Mouse (Mus musculus) forebrain, embryonic 14.5 days (tissue): Measurements from ENCODE around the gene Snx32. TPM values are rescaled to one million over a fixed set of nuclear protein-coding genes. Genes with fewer than 3 reads are reported as not detected.

Experiments
- ATAC-seq: fragments of 200-750 bp; cut with Nextera tagmentation; 2 replicates; pipeline ENCODE4 v1.8.0; 2017; ENCODE audit warnings: mild to moderate bottlenecking, moderate library complexity
- DNase-seq: peaks from one replicate; pipeline ENCODE4 v3.0.0-alpha.2; 2015; ENCODE audit warnings: low spot score
- H3K27ac ChIP-seq: fragments of 300-500 bp; sonication (generic); 2 replicates; pipeline ENCODE4 v1.5.1; 2014; ENCODE audit warnings: low read depth, mild to moderate bottlenecking, control low read depth, low read length, moderate library complexity
- H3K27me3 ChIP-seq: fragments of 300-500 bp; sonication (generic); replicated peaks from 2 replicates; pipeline ENCODE4 v1.6.1; 2014; ENCODE audit warnings: low read length, control low read depth, mixed read lengths; ENCODE audit not compliant: control insufficient read depth, insufficient read depth
- H3K36me3 ChIP-seq: fragments of 300-500 bp; sonication (generic); 2 replicates; pipeline ENCODE4 v1.6.1; 2014; ENCODE audit warnings: low read length, control low read depth; ENCODE audit not compliant: control insufficient read depth, insufficient read depth
- H3K4me1 ChIP-seq: fragments of 300-500 bp; sonication (generic); 2 replicates; pipeline ENCODE4 v1.6.1; 2014; ENCODE audit warnings: antibody characterized with exemption, low read length, control low read depth; ENCODE audit not compliant: control insufficient read depth, insufficient read depth
- H3K4me2 ChIP-seq: fragments of 300-500 bp; sonication (generic); 2 replicates; pipeline ENCODE4 v1.6.1; 2014; ENCODE audit warnings: mild to moderate bottlenecking, control low read depth, low read length
- H3K4me3 ChIP-seq: fragments of 300-500 bp; sonication (generic); 2 replicates; pipeline ENCODE4 v1.5.1; 2014; ENCODE audit warnings: low read depth, low read length, control low read depth
- H3K9ac ChIP-seq: fragments of 300-500 bp; sonication (generic); 2 replicates; pipeline ENCODE4 v1.6.1; 2014; ENCODE audit warnings: mild to moderate bottlenecking, low read length, control low read depth, moderate library complexity
- H3K9me3 ChIP-seq: fragments of 300-500 bp; sonication (generic); replicated peaks from 2 replicates; pipeline ENCODE4 v1.6.1; 2016; ENCODE audit warnings: low read length, control low read depth, mixed read lengths; ENCODE audit not compliant: control insufficient read depth
- WGBS: fragments of 180-500 bp; shearing (Covaris S2); extraction: QIAGEN DNeasy Blood & Tissue Kit; methylation state at CpG from one replicate; pipeline ENCODE4 v1.1.7; 2014; 5-methylcytosine and 5-hydroxymethylcytosine counted together
- polyA plus RNA-seq: library from polyadenylated mRNA; unstranded; fragments of >200 nt; fragmentation: Nextera tagmentation; extraction: Ambion mirVana; gene quantifications from 2 replicates; pipeline ENCODE4 v1.2.1, GENCODE M21; 2014

Gene Snx32
- polyA plus RNA-seq, 1 experiment from 2014 or later, result 55.3 TPM

DNA sequence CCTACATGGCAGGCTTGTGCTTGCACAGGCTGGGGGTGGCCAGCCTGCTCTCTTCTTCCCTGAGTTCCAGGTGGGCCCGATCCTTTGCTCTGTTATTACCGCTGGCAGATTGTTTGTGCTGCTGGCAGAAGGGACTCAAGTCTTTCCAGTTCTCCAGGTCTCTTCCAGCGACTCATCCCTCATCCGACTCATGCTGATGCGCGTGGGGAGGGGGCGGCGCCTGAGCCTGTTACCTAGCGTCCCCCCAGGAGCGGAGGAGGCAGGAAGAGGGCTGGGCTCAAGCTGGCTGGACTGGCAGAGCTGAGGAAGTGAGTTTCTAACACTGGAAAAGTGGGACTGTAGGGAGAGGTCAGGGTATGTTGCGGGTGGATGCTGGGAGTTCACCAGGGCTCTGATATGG is 33.7 kb upstream of the Snx32 start:
- ATAC-seq (no peak), DNase-seq (no peak)
- Histone ChIP-seq H3K27ac (no peak overlapping the region), H3K4me3 (no peak overlapping the region), H3K36me3 (no peaks in the 10 kb centered on the region), H3K4me2 (no peak overlapping the region), H3K9me3 (no peaks in the 10 kb centered on the region), H3K27me3 (no peaks in the 10 kb centered on the region), H3K4me1 (no peaks in the 10 kb centered on the region), H3K9ac (no peak overlapping the region)
- WGBS, result 53% methylated on average over 11 of the region's 11 CpGs

DNA sequence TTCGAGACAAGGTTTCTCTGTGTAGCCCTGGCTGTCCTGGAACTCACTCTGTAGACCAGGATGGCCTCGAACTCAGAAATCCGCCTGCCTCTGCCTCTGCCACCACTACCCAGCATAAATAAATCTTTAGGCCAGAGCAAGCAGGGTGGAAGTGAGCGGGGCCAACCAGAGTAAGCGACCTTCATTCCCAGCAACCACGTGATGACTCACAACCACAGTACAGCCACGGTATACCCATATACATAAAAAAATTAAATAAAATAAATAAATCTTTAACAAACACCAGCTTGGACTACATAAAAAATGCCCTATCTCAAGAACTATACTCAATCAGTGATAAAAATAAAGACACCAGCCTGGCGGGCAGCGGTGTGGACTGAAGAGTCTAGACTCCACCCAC is 33.0 kb upstream of the Snx32 start:
- no peaks in the 10 kb centered on the region for H3K36me3 ChIP-seq
- no peak overlapping the region for H3K9ac ChIP-seq
- H3K27me3 ChIP-seq, result no peaks in the 10 kb centered on the region
- WGBS, result 91% methylated on average over 9 of the region's 9 CpGs
- no peak for ATAC-seq
- no peak overlapping the region for H3K4me2 ChIP-seq
- no peaks in the 10 kb centered on the region for H3K4me1 ChIP-seq
- H3K9me3 ChIP-seq, result no peaks in the 10 kb centered on the region
- no peak overlapping the region for H3K27ac ChIP-seq
- H3K4me3 ChIP-seq, result no peak overlapping the region
- no peak for DNase-seq

DNA sequence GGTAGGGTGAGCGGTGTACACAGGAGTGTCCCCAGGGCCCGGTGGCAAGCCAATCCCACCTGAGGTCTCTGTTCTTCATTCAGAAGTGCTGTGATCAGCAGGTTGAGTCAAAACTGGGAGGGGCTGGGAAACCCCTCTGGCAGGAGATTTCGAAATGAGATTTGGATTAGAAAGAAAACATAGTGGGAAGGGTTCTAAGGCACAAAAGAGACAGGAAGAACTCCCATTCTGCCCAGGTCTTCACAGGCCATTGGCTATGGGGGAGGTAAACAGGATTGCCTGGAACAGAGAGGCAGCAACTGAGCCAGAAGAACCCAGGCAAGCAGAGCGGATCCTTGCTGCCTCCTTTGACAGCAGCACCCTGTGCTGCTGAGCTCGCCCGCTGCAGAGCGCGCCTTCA is 28.4 kb upstream of the Snx32 start:
- Histone ChIP-seq H3K27me3 (no peaks in the 10 kb centered on the region), H3K9ac (no peak overlapping the region), H3K4me3 (no peak overlapping the region), H3K4me1 (no peaks in the 10 kb centered on the region), H3K36me3 (no peaks in the 10 kb centered on the region), H3K9me3 (no peaks in the 10 kb centered on the region), H3K27ac (no peak overlapping the region), H3K4me2 (no peak overlapping the region)
- ATAC-seq (no peak), DNase-seq (no peak)
- WGBS, result 60% methylated on average over 8 of the region's 8 CpGs

DNA sequence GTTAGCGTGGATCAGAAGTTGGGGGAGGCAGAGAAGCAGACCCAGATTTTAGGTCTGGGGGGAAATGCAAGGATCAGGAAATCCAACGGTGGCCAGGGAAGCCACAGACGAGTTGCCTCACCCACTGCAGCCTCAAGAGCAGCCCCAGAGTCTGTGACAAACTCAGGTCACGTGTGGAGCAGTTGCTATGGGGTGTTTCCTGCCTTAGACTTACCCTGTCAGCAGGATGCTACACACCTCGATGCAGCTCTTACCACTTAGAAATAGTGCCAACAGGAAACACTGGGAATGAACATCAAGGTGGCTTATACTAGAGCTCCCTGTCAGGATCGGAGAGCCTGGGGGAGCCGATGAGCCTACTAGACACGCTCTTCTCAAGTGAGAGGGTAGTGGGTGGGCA is 22.2 kb upstream of the Snx32 start:
- H3K4me3 ChIP-seq, result no peak overlapping the region
- H3K4me1 ChIP-seq, result no peaks in the 10 kb centered on the region
- no peaks in the 10 kb centered on the region for H3K27me3 ChIP-seq
- no peaks in the 10 kb centered on the region for H3K9me3 ChIP-seq
- WGBS, result 79% methylated on average over 8 of the region's 8 CpGs
- DNase-seq (no peak), ATAC-seq (no peak)
- no peak overlapping the region for H3K9ac ChIP-seq
- H3K27ac ChIP-seq, result no peak overlapping the region
- H3K4me2 ChIP-seq, result no peak overlapping the region
- no peaks in the 10 kb centered on the region for H3K36me3 ChIP-seq

DNA sequence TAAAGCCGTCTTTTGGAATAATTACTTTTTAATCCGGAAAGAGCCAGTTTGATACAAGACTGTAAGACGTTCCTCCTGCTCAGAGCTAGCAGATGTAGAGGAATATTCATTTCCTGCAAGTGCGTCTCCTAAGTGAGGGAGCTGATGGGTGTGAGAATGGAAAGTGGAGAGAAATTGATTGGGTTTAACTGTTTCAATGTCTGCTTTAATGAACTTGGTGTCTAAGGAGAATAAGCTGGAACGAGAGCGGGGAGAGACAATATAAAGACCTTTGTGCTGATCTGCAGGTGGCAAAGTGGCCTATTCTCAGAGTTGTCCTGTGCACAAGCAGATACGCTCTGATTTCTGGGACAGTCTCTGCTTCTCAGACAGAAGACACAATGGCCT is 19.8 kb upstream of the Snx32 start:
- Histone ChIP-seq H3K4me3 (no peak overlapping the region), H3K9ac (no peak overlapping the region), H3K36me3 (no peaks in the 10 kb centered on the region), H3K27ac (no peak overlapping the region), H3K4me2 (no peak overlapping the region), H3K9me3 (no peaks in the 10 kb centered on the region), H3K27me3 (no peaks in the 10 kb centered on the region), H3K4me1 (no peaks in the 10 kb centered on the region)
- WGBS, result 9% methylated on average over 7 of the region's 7 CpGs
- DNase-seq (no peak), ATAC-seq (no peak)

DNA sequence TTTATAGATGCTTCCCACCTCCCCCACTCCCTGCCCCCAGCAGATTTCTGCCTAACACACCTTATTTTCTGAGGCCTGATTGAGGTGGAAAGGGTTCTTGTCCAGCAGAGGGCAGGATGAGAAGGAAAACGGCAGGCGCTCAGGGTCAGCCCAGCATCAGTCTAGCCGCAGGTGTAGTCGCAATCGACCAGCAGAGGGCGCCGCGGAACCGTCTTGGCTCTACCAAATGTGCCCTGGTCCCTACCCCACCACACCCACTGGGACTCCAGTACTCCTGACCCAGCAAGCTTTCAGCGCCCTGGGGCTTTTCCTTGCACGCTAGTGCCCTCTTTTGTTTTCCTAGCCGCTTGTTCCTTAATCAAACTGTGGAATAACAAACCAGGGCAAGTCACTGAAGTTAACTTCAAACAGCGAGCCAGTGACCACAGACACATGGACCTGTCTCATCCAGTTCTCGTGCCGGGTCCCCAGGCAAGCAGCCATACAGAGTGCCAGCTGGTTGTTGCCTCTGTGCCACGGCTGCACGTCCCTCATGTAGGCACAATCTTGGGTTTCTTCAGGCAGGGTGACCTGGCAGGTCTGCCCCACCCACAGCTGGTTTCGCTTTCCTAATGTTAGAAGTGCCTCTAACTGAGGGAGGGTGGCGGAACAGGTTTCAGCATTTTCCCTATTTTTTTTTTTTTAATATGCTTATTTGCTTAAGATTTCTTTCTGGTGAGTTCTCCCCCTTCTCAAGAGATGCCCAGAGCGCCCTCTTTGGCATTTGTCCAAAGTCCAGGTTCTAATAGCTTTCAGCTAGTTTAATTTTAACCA is 19.2 kb upstream of the Snx32 start:
- H3K27ac ChIP-seq, result no peak overlapping the region
- peak; percentile 93 for ATAC-seq
- H3K9me3 ChIP-seq, result no peaks in the 10 kb centered on the region
- H3K36me3 ChIP-seq, result no peaks in the 10 kb centered on the region
- no peaks in the 10 kb centered on the region for H3K27me3 ChIP-seq
- H3K4me1 ChIP-seq, result no peaks in the 10 kb centered on the region
- peak overlapping the region; percentile 32 for H3K4me2 ChIP-seq
- 12% methylated on average over 20 of the region's 20 CpGs for WGBS
- no peak overlapping the region for H3K9ac ChIP-seq
- DNase-seq, result peak; percentile 88
- no peak overlapping the region for H3K4me3 ChIP-seq

DNA sequence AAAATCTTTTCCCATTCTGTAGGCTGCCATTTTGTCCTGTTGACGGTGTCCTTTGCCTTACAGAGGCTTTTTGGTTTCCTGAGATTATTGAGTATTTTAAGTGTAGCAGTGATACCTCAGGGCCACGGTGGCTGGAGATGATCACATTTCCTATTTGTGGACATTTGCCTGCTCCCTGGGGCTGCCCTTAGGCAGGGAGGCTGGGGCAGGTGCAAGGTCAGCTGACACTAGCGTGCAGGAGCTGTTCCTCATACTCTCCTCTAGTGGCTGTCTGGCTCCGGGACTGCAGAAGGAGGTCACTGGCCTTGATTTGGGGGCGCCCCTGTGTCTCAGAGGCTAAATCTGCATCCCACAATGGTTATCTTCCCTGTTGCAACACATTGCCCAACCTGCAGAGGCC is 14.9 kb upstream of the Snx32 start:
- Histone ChIP-seq H3K9ac (no peak overlapping the region), H3K36me3 (no peaks in the 10 kb centered on the region), H3K4me1 (no peaks in the 10 kb centered on the region), H3K27ac (no peak overlapping the region), H3K9me3 (no peaks in the 10 kb centered on the region), H3K4me2 (no peak overlapping the region), H3K27me3 (no peaks in the 10 kb centered on the region), H3K4me3 (no peak overlapping the region)
- DNase-seq, result no peak
- ATAC-seq, result no peak
- 80% methylated on average over 5 of the region's 5 CpGs for WGBS

DNA sequence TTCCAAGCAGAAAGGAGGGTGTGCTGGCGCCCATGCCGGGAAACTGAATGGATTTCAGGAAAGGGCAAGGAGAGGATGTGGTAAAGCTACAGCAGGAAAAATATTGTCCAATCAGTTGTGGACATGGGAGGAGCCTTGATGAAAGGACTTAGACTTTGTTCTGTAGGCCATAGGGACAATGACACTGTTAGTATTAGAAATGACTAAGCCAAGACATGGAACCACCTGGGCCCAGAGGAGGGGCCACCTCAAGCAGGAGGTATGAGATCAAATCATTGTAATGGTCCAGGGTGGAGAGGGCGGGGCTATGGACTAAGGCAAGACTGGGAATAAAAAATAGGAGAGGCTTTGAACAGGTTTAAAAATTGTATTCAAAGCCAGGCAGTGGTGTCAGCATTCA is 8.4 kb upstream of the Snx32 start:
- H3K4me1 ChIP-seq, result no peaks in the 10 kb centered on the region
- no peak overlapping the region for H3K27ac ChIP-seq
- no peak overlapping the region for H3K4me3 ChIP-seq
- H3K27me3 ChIP-seq, result no peaks in the 10 kb centered on the region
- no peak overlapping the region for H3K4me2 ChIP-seq
- 88% methylated on average over 3 of the region's 3 CpGs for WGBS
- no peaks in the 10 kb centered on the region for H3K9me3 ChIP-seq
- DNase-seq (no peak), ATAC-seq (no peak)
- H3K9ac ChIP-seq, result no peak overlapping the region
- no peaks in the 10 kb centered on the region for H3K36me3 ChIP-seq

DNA sequence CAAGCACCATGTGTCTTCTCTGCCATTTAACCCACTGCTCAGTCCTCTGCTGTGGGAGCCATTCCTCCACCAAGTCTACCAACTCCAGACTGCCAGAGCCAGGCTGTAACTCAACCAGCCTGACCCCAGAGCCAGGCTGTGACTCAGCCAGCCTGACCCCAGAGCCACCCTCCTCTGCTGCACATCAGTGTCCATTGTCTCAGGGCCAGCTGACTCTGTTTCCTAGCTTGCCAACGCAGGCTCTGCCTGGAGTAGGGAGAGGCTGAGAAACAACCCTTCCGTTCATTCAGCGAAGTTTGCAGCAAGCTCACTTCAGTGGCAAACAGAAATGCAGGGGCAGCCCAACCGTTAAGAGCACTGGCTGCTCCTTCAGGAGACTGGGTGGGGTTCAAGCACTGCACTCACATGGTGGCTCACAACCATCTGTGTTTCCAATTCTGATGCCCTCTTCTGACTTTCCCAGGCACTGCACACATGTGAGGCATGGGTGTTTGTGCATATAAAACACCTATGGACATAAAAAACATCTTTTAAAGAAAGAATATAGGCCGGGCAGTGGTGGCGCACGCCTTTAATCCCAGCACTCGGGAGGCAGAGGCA is 6.7 kb upstream of the Snx32 start:
- no peak overlapping the region for H3K4me2 ChIP-seq
- no peaks in the 10 kb centered on the region for H3K27me3 ChIP-seq
- ATAC-seq (no peak), DNase-seq (no peak)
- no peaks in the 10 kb centered on the region for H3K9me3 ChIP-seq
- no peak overlapping the region for H3K9ac ChIP-seq
- H3K27ac ChIP-seq, result no peak overlapping the region
- H3K4me1 ChIP-seq, result no peaks in the 10 kb centered on the region; the same call in 1 of the 2 replicates
- H3K36me3 ChIP-seq, result no peaks in the 10 kb centered on the region
- no peak overlapping the region for H3K4me3 ChIP-seq
- WGBS, result 80% methylated on average over 8 of the region's 8 CpGs
